Mouse (Mus musculus): ENCODE results near the gene H13. TPM values are rescaled to one million over a fixed set of nuclear protein-coding genes. Genes with fewer than 3 reads are reported as not detected.

The H13 gene
- polyA plus RNA-seq, 1 experiment = 95.2 TPM

DNA sequence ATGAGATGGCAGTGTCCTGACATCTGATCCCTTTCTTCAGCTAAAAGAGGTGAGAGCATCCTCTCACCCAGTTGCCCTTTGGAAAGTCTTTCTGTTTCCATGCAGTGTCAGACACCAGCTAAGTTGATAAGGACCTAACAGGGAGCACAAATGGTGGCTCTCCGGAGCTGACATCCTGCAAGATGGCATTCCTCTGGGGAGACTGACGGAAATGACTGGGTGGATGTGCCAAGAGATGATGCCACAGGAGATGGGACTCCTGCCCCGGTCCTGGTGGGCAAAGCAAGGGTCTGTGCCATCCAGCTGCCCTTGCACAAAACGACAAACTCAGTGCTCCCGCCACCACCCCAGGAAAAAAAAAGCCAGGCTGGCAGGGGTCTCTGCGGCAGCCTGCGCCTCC lies 37.9 kb downstream of the H13 start:
- H3K4me3 ChIP-seq (ENCODE audit: insufficient read depth, low read length) = no peak overlapping the region
- no peak overlapping the region for H3K27ac ChIP-seq (ENCODE audit: insufficient read depth, low read depth, low read length)
- no peak for TF ChIP-seq POLR2A (IDR thresholded peaks at IDR 0.05; ENCODE audit: borderline replicate concordance, low read depth, low read length)
- no peak for TF ChIP-seq CTCF (IDR thresholded peaks at IDR 0.05; ENCODE audit: low read depth, low read length)
- H3K4me1 ChIP-seq (ENCODE audit: control insufficient read depth, insufficient read depth, low read length) = peaks cover 9% of the 10 kb centered on the region

DNA sequence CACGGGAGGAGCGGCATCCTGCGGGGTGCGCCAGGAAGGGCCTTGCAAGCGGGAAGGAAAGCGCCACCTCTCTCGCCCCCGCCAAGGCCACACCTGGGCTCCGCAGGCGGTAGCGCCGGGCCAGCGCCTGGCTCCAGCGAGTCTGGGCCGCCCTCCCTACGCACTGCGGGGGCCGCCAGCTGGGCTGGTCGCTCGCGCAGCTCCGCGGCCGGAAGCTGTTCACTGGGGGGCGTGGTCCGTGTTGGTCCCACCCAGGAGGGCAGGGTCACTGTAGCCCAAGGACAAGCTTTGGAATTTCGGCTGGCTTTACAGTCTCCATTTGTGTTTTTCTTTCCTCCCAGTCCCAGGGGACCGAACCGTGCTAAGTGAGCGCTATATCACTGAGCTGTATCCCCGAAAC lies 38.4 kb downstream of the H13 start:
- TF ChIP-seq POLR2A (IDR thresholded peaks at IDR 0.05; ENCODE audit: borderline replicate concordance, low read depth, low read length) (no peak), CTCF (IDR thresholded peaks at IDR 0.05; ENCODE audit: low read depth, low read length) (no peak)
- H3K4me3 ChIP-seq (ENCODE audit: insufficient read depth, low read length) = no peak overlapping the region
- H3K4me1 ChIP-seq (ENCODE audit: control insufficient read depth, insufficient read depth, low read length) = peaks cover 9% of the 10 kb centered on the region
- H3K27ac ChIP-seq (ENCODE audit: insufficient read depth, low read depth, low read length) = no peak overlapping the region

DNA sequence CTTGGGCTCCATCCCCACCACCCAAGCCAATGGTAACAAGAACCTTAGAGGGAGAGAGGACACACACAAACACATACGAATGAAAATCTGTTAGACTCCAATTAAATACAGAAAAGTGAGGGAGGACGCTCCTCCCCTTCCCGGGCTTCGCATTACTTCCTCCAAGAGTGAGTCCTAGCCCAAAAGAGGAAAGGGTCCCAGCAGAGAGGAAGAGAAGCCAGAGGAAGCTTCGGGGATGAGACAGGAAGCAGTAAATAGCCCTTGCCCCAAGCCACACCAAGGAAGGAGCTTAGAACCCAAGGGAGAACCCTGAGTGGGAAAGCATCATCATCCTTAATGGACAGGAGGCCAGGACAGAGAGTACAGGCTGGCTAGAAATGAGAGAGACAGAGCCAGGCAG lies 39.8 kb downstream of the H13 start:
- TF ChIP-seq POLR2A (IDR thresholded peaks at IDR 0.05; ENCODE audit: borderline replicate concordance, low read depth, low read length) = no peak
- TF ChIP-seq CTCF (IDR thresholded peaks at IDR 0.05; ENCODE audit: low read depth, low read length) = no peak

DNA sequence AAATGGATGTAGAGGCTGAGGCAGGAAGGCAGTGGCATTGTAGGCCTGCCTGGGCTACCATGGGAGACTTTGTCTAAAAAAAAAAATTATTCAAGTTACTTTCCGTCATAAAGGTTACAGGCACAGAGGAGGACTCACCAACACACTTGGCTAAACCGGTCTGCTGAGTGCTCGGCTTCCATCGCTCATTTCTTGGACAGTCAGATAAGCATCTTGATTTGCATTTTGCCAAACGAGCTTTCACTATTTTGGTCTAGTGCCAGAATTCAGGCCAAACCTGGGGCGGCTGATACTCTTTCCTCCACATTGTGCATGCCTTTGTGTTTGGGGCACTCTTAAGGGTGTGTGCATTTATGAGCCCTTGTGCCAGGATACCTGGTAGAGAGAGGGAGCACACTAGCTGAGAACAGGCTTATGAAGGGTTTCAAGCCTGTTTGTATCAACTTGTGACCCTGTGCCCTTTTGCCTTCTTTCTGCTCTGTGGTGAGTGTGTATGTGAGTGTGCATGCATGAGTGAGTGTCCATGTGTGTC lies 47.0 kb downstream of the H13 start:
- H3K4me1 ChIP-seq (ENCODE audit: control insufficient read depth, insufficient read depth, low read length) = no peaks in the 10 kb centered on the region
- no peak overlapping the region for H3K4me3 ChIP-seq (ENCODE audit: insufficient read depth, low read length)
- H3K27ac ChIP-seq (ENCODE audit: insufficient read depth, low read depth, low read length) = no peak overlapping the region
- TF ChIP-seq CTCF (IDR thresholded peaks at IDR 0.05; ENCODE audit: low read depth, low read length) = no peak
- TF ChIP-seq POLR2A (IDR thresholded peaks at IDR 0.05; ENCODE audit: borderline replicate concordance, low read depth, low read length) = no peak

More for the DNA sequence above, 39.8 kb downstream of the H13 start:
- H3K4me1 ChIP-seq (ENCODE audit: control insufficient read depth, insufficient read depth, low read length) = peaks cover 9% of the 10 kb centered on the region
- H3K4me3 ChIP-seq (ENCODE audit: insufficient read depth, low read length) = no peak overlapping the region
- H3K27ac ChIP-seq (ENCODE audit: insufficient read depth, low read depth, low read length) = no peak overlapping the region

DNA sequence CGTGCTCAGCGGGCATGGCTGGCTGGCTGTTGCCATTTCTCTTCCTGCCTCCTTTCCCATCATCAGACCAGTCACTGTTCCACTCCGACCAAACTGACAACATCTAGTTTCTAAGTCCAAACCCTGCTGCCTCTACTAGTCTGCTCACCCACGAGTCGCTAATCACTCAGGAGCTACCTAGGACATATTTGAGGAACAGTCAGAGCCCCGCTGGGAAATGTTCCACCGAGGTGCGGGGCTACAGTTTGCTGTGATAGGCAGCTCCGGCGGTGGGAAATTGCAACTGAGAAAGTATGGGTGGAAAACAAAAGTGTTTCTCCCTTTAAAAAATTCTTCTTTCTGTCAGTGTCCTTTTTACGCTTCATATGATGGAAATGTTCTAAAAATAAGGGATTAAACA lies 48.4 kb downstream of the H13 start:
- TF ChIP-seq CTCF (IDR thresholded peaks at IDR 0.05; ENCODE audit: low read depth, low read length) (no peak), POLR2A (IDR thresholded peaks at IDR 0.05; ENCODE audit: borderline replicate concordance, low read depth, low read length) (no peak)
- H3K4me1 ChIP-seq (ENCODE audit: control insufficient read depth, insufficient read depth, low read length) = no peaks in the 10 kb centered on the region
- no peak overlapping the region for H3K27ac ChIP-seq (ENCODE audit: insufficient read depth, low read depth, low read length)
- H3K4me3 ChIP-seq (ENCODE audit: insufficient read depth, low read length) = no peak overlapping the region

DNA sequence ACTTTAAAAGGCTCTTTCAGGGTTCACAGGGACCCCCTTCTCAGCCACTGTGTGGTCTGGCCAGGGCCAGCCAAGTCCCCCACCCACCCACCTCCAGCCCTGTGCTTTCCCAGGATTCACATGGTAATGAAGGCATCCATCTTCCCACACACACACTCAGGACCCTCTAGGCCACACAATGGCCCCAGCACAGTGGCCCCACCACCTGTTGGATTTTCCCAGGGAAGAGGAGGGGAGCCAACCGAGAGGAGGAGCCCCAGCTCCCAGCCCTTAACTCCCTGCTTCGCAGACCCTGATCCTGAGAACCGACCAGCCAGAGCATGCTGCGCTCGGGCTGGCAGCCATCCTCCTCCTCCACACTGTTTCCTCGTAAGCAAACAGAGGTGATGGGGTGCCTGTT lies 48.8 kb downstream of the H13 start:
- TF ChIP-seq CTCF (IDR thresholded peaks at IDR 0.05; ENCODE audit: low read depth, low read length) (no peak), POLR2A (IDR thresholded peaks at IDR 0.05; ENCODE audit: borderline replicate concordance, low read depth, low read length) (no peak)
- Histone ChIP-seq H3K4me3 (ENCODE audit: insufficient read depth, low read length) (no peak overlapping the region), H3K4me1 (ENCODE audit: control insufficient read depth, insufficient read depth, low read length) (no peaks in the 10 kb centered on the region), H3K27ac (ENCODE audit: insufficient read depth, low read depth, low read length) (no peak overlapping the region)

DNA sequence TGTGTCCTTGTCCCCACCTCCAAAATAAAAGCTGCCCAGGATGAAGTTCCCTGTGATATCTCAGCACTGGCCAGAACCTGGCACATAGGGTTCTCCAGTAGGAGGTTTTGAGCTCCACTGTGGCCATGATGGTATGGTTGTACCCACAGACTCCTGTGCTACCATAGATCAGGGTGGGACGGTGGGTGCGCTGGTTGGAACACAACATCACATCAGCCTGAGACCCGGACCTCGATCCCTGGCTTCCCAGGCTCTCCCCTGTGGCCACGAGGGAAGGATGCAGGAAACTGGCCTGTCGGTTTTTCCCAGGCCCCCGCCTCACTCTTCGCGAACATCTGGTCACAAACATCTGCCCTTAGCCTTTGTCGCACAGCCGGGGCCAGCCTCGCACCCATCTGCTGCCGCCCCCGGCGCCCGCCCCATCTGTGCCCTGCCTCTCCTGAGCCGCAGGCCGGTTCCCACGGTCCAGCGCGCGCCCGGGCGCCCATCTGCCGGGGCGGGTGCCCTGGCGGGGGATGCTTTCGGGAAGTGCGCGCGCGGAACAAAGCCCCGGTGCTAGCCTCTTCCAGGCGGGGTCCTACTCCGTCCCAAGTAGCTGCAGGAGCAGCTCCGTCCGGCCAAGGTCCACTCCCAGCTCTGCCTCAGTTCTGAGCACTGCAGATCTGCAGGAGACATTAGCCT lies 54.5 kb downstream of the H13 start:
- H3K27ac ChIP-seq (ENCODE audit: insufficient read depth, low read depth, low read length) = no peak overlapping the region
- no peak overlapping the region for H3K4me3 ChIP-seq (ENCODE audit: insufficient read depth, low read length)
- no peaks in the 10 kb centered on the region for H3K4me1 ChIP-seq (ENCODE audit: control insufficient read depth, insufficient read depth, low read length)
- TF ChIP-seq POLR2A (IDR thresholded peaks at IDR 0.05; ENCODE audit: borderline replicate concordance, low read depth, low read length) = no peak
- TF ChIP-seq CTCF (IDR thresholded peaks at IDR 0.05; ENCODE audit: low read depth, low read length) = no peak

DNA sequence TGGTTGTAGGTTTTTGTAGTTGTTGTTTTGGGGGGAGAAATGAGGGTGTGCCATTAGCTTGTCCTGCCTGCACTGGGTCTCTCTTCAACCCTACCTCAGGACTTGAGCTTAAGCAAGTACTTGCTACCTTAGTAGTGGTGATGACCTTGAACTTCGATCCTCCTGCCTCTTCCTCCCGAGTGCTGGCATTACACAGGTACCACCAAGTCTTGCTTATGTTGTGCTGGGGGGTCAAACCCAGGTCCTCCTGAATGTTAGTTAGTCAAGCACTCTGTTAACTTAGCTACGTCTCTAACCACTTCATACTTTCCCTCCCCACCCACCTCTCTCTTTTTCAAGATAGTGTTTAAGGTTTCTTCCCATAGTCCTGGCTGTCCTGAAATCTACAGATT lies 55.1 kb downstream of the H13 start:
- Histone ChIP-seq H3K27ac (ENCODE audit: insufficient read depth, low read depth, low read length) (no peak overlapping the region), H3K4me1 (ENCODE audit: control insufficient read depth, insufficient read depth, low read length) (no peaks in the 10 kb centered on the region), H3K4me3 (ENCODE audit: insufficient read depth, low read length) (no peak overlapping the region)
- TF ChIP-seq CTCF (IDR thresholded peaks at IDR 0.05; ENCODE audit: low read depth, low read length) = no peak
- TF ChIP-seq POLR2A (IDR thresholded peaks at IDR 0.05; ENCODE audit: borderline replicate concordance, low read depth, low read length) = no peak

DNA sequence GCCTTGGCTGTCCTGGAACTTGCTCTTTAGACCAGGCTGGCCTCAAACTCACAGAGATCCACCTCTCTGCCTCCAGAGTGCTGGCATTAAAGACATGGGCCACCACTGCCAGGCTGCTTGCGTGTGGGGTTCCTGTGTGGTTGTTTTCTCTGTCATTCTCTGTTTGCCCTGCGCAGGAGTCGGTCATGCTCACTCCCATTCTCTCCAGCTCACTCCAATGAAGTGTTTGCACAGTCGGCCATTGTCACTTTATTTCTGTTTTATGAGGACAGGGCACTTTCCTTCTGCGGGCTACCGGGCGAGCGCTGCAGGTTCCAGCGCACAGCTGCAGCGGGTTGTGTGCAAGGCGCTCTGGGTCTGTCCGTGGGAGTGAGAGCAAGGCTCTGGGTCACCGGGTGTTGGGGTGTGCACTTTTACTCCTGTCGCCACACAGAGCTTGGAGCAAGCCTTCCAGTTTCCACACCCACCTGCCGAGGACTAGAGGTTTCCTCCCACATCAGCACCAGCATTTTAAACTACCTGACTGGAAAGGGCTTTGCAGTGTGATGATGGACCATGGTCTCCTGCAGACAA lies 56.0 kb downstream of the H13 start:
- no peak for TF ChIP-seq CTCF (IDR thresholded peaks at IDR 0.05; ENCODE audit: low read depth, low read length)
- no peak for TF ChIP-seq POLR2A (IDR thresholded peaks at IDR 0.05; ENCODE audit: borderline replicate concordance, low read depth, low read length)
- Histone ChIP-seq H3K27ac (ENCODE audit: insufficient read depth, low read depth, low read length) (no peak overlapping the region), H3K4me3 (ENCODE audit: insufficient read depth, low read length) (no peak overlapping the region), H3K4me1 (ENCODE audit: control insufficient read depth, insufficient read depth, low read length) (no peaks in the 10 kb centered on the region)

DNA sequence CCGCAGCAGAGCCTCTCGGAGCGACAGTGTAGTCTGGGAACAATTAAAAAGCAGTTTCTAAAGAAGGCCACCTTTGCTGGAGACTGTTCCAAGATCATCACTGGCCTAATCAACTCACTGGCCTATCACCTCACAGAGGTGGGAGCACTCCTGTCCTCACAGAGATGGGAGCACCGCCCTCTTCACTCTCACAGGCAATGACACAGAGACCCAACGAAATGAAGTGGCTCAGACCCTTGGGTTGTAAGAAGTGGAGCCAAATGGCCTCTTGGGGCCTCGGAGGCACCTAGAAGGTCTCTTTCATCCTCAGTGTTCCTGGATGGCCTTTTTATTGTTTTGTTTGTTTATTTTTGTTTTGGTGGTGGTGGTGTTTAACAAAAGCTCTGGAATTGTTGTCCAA lies 57.0 kb downstream of the H13 start:
- H3K4me1 ChIP-seq (ENCODE audit: control insufficient read depth, insufficient read depth, low read length) = no peaks in the 10 kb centered on the region
- no peak for TF ChIP-seq CTCF (IDR thresholded peaks at IDR 0.05; ENCODE audit: low read depth, low read length)
- no peak for TF ChIP-seq POLR2A (IDR thresholded peaks at IDR 0.05; ENCODE audit: borderline replicate concordance, low read depth, low read length)
- no peak overlapping the region for H3K4me3 ChIP-seq (ENCODE audit: insufficient read depth, low read length)
- no peak overlapping the region for H3K27ac ChIP-seq (ENCODE audit: insufficient read depth, low read depth, low read length)
